ENCODE assay signal across 9 mouse cellular contexts in the genomic region with DNA sequence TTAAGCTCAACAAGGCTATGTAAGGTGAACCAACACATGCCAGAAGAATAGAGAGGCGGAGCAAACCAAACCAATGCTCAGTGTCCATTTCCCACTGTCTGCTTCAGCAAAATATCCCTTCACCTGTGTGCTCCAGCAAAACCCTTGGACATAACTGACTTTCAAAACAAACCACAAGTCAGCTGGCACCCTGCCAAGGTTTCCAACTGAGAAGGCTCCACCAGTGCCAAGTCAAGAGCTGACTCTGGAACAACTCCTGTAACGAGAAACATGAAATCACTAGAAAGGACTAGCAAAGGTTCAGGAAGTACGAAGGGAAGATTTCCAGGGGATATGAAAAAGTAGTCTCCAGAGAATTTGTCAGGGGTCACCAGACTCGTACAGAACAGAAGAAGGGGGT. TPM values are rescaled to one million over a fixed set of nuclear protein-coding genes. Genes with fewer than 3 reads are reported as not detected.
A peak's percentile ranks its signal among the peaks of the same experiment; 100 is the strongest.
DNase-seq lines count a peak whose midpoint lies in the region; ATAC-seq and TF ChIP-seq lines count a peak whose summit lies in the region.
"Had no signal": no experiment of that assay in that cellular context is flagged by ENCODE, and none has a peak within 500 bp of the region (broad histone marks: within the 10 kb centered on the region; RNA-seq: fewer than 3 reads in every experiment).

No protein-coding gene starts in this region.

- no peak for TF ChIP-seq POLR2A in kidney, adult 2 months (IDR thresholded peaks at IDR 0.05; ENCODE audit: low read depth, low read length)
- no peak for TF ChIP-seq POLR2A in thymus, adult 2 months (IDR thresholded peaks at IDR 0.05; ENCODE audit: control insufficient read depth, extremely low read depth, insufficient read depth, low read length, poor library complexity)

- no peak overlapping the region for H3K4me2 ChIP-seq in kidney, embryonic 14.5 days (replicated peaks; ENCODE audit: low read depth, low read length)
- H3K4me2 ChIP-seq in embryonic facial prominence, embryonic 14.5 days (ENCODE audit: low read depth, low read length) = no peak overlapping the region

- no peaks in the 10 kb centered on the region for H3K9me3 ChIP-seq in kidney, embryonic 14.5 days (ENCODE audit: control insufficient read depth, low read length)
- H3K9me3 ChIP-seq in embryonic facial prominence, embryonic 14.5 days (ENCODE audit: control insufficient read depth, low read length) = no peaks in the 10 kb centered on the region

- H3K4me3 ChIP-seq in kidney, embryonic 14.5 days (ENCODE audit: low read length) = no peak overlapping the region
- H3K4me3 ChIP-seq in embryonic facial prominence, embryonic 14.5 days (ENCODE audit: low read depth, low read length) = no peak overlapping the region
- no peak overlapping the region for H3K4me3 ChIP-seq in kidney, adult 2 months (ENCODE audit: insufficient read depth, low read depth, low read length)
- H3K4me3 ChIP-seq in thymus, adult 2 months (ENCODE audit: control insufficient read depth, insufficient read depth, low read length) = no peak overlapping the region

- WGBS in kidney, embryonic 14.5 days = 45% methylated on average over 4 of the region's 4 CpGs
- 31% methylated on average over 4 of the region's 4 CpGs for WGBS in embryonic facial prominence, embryonic 14.5 days
- WGBS in kidney, adult 2 months = 29% methylated on average over 4 of the region's 4 CpGs
- WGBS in thymus, adult 2 months = 85% methylated on average over 4 of the region's 4 CpGs

- H3K4me1 ChIP-seq in kidney, embryonic 14.5 days (ENCODE audit: control insufficient read depth, insufficient read depth, low read length) = peaks cover 32% of the 10 kb centered on the region
- 0 out of 2 replicates have a peak, but pooled peaks cover 6% of the 10 kb centered on the region for H3K4me1 ChIP-seq in embryonic facial prominence, embryonic 14.5 days (ENCODE audit: control insufficient read depth, insufficient read depth, low read length)
- H3K4me1 ChIP-seq in kidney, adult 2 months (ENCODE audit: control insufficient read depth, insufficient read depth, low read length) = peaks cover 43% of the 10 kb centered on the region
- H3K4me1 ChIP-seq in thymus, adult 2 months (replicated peaks; ENCODE audit: control insufficient read depth, insufficient read depth, low read length) = peaks cover 4% of the 10 kb centered on the region

- no peak overlapping the region; the same call in 1 of the 2 replicates for H3K27ac ChIP-seq in kidney, embryonic 14.5 days (ENCODE audit: low read depth, low read length)
- no peak overlapping the region for H3K27ac ChIP-seq in embryonic facial prominence, embryonic 14.5 days (replicated peaks; ENCODE audit: low read depth, low read length)
- peak overlapping the region; percentile 88 for H3K27ac ChIP-seq in kidney, adult 2 months (ENCODE audit: insufficient read depth, low read depth, low read length)
- no peak overlapping the region for H3K27ac ChIP-seq in thymus, adult 2 months (ENCODE audit: control insufficient read depth, insufficient read depth, low read length)

- TF ChIP-seq CTCF in kidney, adult 2 months (conservative IDR thresholded peaks at IDR 0.05; ENCODE audit: insufficient read depth, insufficient read length, low read depth, low read length) = no peak
- no peak for TF ChIP-seq CTCF in thymus, adult 2 months (IDR thresholded peaks at IDR 0.05; ENCODE audit: borderline replicate concordance, control insufficient read depth, extremely low read depth, insufficient read depth, low read length, poor library complexity)

- H3K36me3 ChIP-seq in kidney, embryonic 14.5 days (ENCODE audit: control insufficient read depth, insufficient read depth, low read length) = peaks cover 13% of the 10 kb centered on the region; the same call in 1 of the 2 replicates
- peaks cover 25% of the 10 kb centered on the region for H3K36me3 ChIP-seq in embryonic facial prominence, embryonic 14.5 days (ENCODE audit: control insufficient read depth, insufficient read depth, low read length)
- H3K36me3 ChIP-seq in kidney, adult 2 months (ENCODE audit: control insufficient read depth, insufficient read depth, low read length) = peaks cover 2% of the 10 kb centered on the region; the same call in 1 of the 2 replicates
- H3K36me3 ChIP-seq in thymus, adult 2 months (ENCODE audit: control insufficient read depth, insufficient read depth, low read length) = no peaks in the 10 kb centered on the region

- peak; percentile 94 for DNase-seq in kidney, adult 11 months
- peak; percentile 56 for DNase-seq in ZHBTc4 (ENCODE audit: low read depth, low spot score)
- DNase-seq in embryonic facial prominence, embryonic 14.5 days (ENCODE audit: low spot score) = peak; percentile 84
- DNase-seq in kidney, adult 2 months = peak; percentile 98
- DNase-seq in ovary, postnatal 10 days (ENCODE audit: low spot score) = peak; percentile 36
- no peak for DNase-seq in thymus, adult 2 months

- no peak for ATAC-seq in kidney, embryonic 14.5 days (ENCODE audit: low FRiP score, low TSS enrichment)
- ATAC-seq in embryonic facial prominence, embryonic 14.5 days (ENCODE audit: low read depth) = no peak
- no peak for ATAC-seq in megakaryocyte progenitor cell, adult 5-6 weeks (replicated peaks; ENCODE audit: poor library complexity)

- no peaks in the 10 kb centered on the region for H3K27me3 ChIP-seq in kidney, embryonic 14.5 days (ENCODE audit: control insufficient read depth, insufficient read depth, low read length)
- no peaks in the 10 kb centered on the region for H3K27me3 ChIP-seq in embryonic facial prominence, embryonic 14.5 days (replicated peaks; ENCODE audit: control insufficient read depth, insufficient read depth, low read length)
- no peaks in the 10 kb centered on the region for H3K27me3 ChIP-seq in kidney, adult 2 months (replicated peaks; ENCODE audit: control insufficient read depth, insufficient read depth, low read length)
- no peaks in the 10 kb centered on the region for H3K27me3 ChIP-seq in thymus, adult 2 months (ENCODE audit: control insufficient read depth, insufficient read depth, low read length)

- H3K9ac ChIP-seq in kidney, embryonic 14.5 days (ENCODE audit: low read depth, low read length) = no peak overlapping the region
- H3K9ac ChIP-seq in embryonic facial prominence, embryonic 14.5 days (ENCODE audit: low read depth, low read length) = no peak overlapping the region

RNA-seq across cellular contexts. Expression of a gene that starts 4.5 kb away (rescaled TPM):
- polyA plus RNA-seq in kidney, embryonic 14.5 days (2014; fragmentation: Nextera tagmentation; extraction: Ambion mirVana) = 6.0 and 11.6 TPM in 2 replicates
- 1.7 and 2.9 TPM in 2 replicates for polyA plus RNA-seq in embryonic facial prominence, embryonic 14.5 days (2014; fragmentation: Nextera tagmentation; extraction: Ambion mirVana)
- 193 and 201 TPM in 2 replicates for polyA plus RNA-seq in kidney, adult 2 months (2012; rRNA removed)
- total RNA-seq in megakaryocyte progenitor cell, adult 5-6 weeks (2015) = 0.30 TPM in 1 of 2 replicates, not detected in the other
- not detected in 2 replicates for total RNA-seq in megakaryocyte progenitor cell, adult 5-6 weeks (2017)
- polyA plus RNA-seq in thymus, adult 2 months (2012; rRNA removed) = 1.9 and 3.3 TPM in 2 replicates

RNA-seq across cellular contexts. Expression of a gene that starts 21.4 kb away (rescaled TPM):
- polyA plus RNA-seq in kidney, embryonic 14.5 days (2014; fragmentation: Nextera tagmentation; extraction: Ambion mirVana) = 83.5 and 91.2 TPM in 2 replicates
- 19.0 and 21.3 TPM in 2 replicates for polyA plus RNA-seq in embryonic facial prominence, embryonic 14.5 days (2014; fragmentation: Nextera tagmentation; extraction: Ambion mirVana)
- polyA plus RNA-seq in kidney, adult 2 months (2012; rRNA removed) = 21.7 and 26.1 TPM in 2 replicates
- total RNA-seq in megakaryocyte progenitor cell, adult 5-6 weeks (2015) = 47.3 and 65.8 TPM in 2 replicates
- 28.2 and 37.0 TPM in 2 replicates for total RNA-seq in megakaryocyte progenitor cell, adult 5-6 weeks (2017)
- polyA plus RNA-seq in thymus, adult 2 months (2012; rRNA removed) = 5.5 and 6.9 TPM in 2 replicates

RNA-seq across cellular contexts. Expression of a gene that starts 38.2 kb away (rescaled TPM):
- not detected in 2 replicates for polyA plus RNA-seq in kidney, embryonic 14.5 days (2014; fragmentation: Nextera tagmentation; extraction: Ambion mirVana)
- polyA plus RNA-seq in embryonic facial prominence, embryonic 14.5 days (2014; fragmentation: Nextera tagmentation; extraction: Ambion mirVana) = not detected in 2 replicates
- not detected in 2 replicates for polyA plus RNA-seq in kidney, adult 2 months (2012; rRNA removed)
- not detected in 2 replicates for total RNA-seq in megakaryocyte progenitor cell, adult 5-6 weeks (2015)
- total RNA-seq in megakaryocyte progenitor cell, adult 5-6 weeks (2017) = not detected in 2 replicates
- polyA plus RNA-seq in thymus, adult 2 months (2012; rRNA removed) = not detected in 2 replicates
- polyA plus RNA-seq: stomach, embryonic 14.5 days had no signal

Comparison
In these comparisons a context has a peak if more than half of its experiments do, and no peak if none do; other contexts are left out.
1. RNA of a gene that starts 4.5 kb away (polyA plus RNA-seq): 193 to 201 TPM in kidney, adult 2 months; 6.0 to 11.6 TPM in kidney, embryonic 14.5 days, 1.9 to 3.3 TPM in thymus, adult 2 months and 1.7 to 2.9 TPM in embryonic facial prominence, embryonic 14.5 days; every median in the first group is over 10 times any median in the second.